Mouse (Mus musculus) gastrocnemius, postnatal 25 days (tissue): Measurements from ENCODE around the gene Elp5. TPM values are rescaled to one million over a fixed set of nuclear protein-coding genes. Genes with fewer than 3 reads are reported as not detected.
"Not testable (repeated sequence)": the region's sequence is repeated elsewhere in the genome, so short reads cannot be mapped to it uniquely, and the experiment has no call there.

Source experiments
- DNase-seq: peaks from one replicate; pipeline ENCODE4 v3.0.0; 2022
- long read RNA-seq, 2 experiments: library from polyadenylated mRNA; stranded (forward); transcript quantifications; one replicate each; pipeline ENCODE4 v2.0.0; 2021
- total RNA-seq, 2 experiments: library from RNA; stranded (reverse); gene quantifications; 1 replicate in 1 of 2; 2 replicates in 1 of 2; pipeline ENCODE4 v1.2.3; 2021

Elp5 gene
- 10 to 100 TPM; 37.0 to 44.2 TPM for total RNA-seq
- long read RNA-seq, experiment 1, transcript Elp5-203 (7 exons, 1,259 nt): major isoform, 8 of 47 reads
- long read RNA-seq, experiment 1, partial matches to known transcripts: 31 of 47 reads
- long read RNA-seq, experiment 1, other reads (novel, unspliced or antisense): 6 of 47 reads
- long read RNA-seq, experiment 2, transcript Elp5-203 (7 exons, 1,259 nt): major isoform, 5 of 37 reads
- long read RNA-seq, experiment 2, partial matches to known transcripts: 27 of 37 reads
- long read RNA-seq, experiment 2, other reads (novel, unspliced or antisense): 5 of 37 reads

GRCm38 (mm10) chr11:69982225-69982624 lies at the start of gene Elp5:
Gene Elp5 (minus strand): TSS chr11:69982517.
- no peak for DNase-seq

- no peak for DNase-seq
Measured at GRCm38 (mm10) chr11:70031321-70031670, 49.0 kb upstream of the Elp5 start.

GRCm38 (mm10) chr11:70030651-70031320 lies 48.5 kb upstream of the Elp5 start:
- DNase-seq: no peak

GRCm38 (mm10) chr11:70029829-70030550 lies 47.7 kb upstream of the Elp5 start:
- DNase-seq: no peak

- peak; percentile 82 for DNase-seq
Measured at GRCm38 (mm10) chr11:70029130-70029801, 46.9 kb upstream of the Elp5 start.

- peak; percentile 43 for DNase-seq
Measured at GRCm38 (mm10) chr11:70028401-70029129, 46.2 kb upstream of the Elp5 start.

- DNase-seq: peak; percentile 77
Measured at GRCm38 (mm10) chr11:70027397-70027796, 45.1 kb upstream of the Elp5 start.

GRCm38 (mm10) chr11:70026689-70027088 lies 44.4 kb upstream of the Elp5 start:
- peak; percentile 80 for DNase-seq

GRCm38 (mm10) chr11:70024151-70024514 lies 41.8 kb upstream of the Elp5 start:
- DNase-seq: no peak

GRCm38 (mm10) chr11:70023481-70024150 lies 41.3 kb upstream of the Elp5 start:
- DNase-seq: no peak

- DNase-seq: peak; percentile 95
Measured at GRCm38 (mm10) chr11:70021264-70022132, 39.2 kb upstream of the Elp5 start.

GRCm38 (mm10) chr11:70020731-70021263 lies 38.5 kb upstream of the Elp5 start:
- DNase-seq: peak; percentile 78

GRCm38 (mm10) chr11:70020022-70020631 lies 37.8 kb upstream of the Elp5 start:
- no peak for DNase-seq

GRCm38 (mm10) chr11:70019495-70020021 lies 37.2 kb upstream of the Elp5 start:
- no peak for DNase-seq

GRCm38 (mm10) chr11:70018131-70018990 lies 36.0 kb upstream of the Elp5 start:
- peak; percentile 40 for DNase-seq

- DNase-seq: no peak
Measured at GRCm38 (mm10) chr11:70017199-70017767, 35.0 kb upstream of the Elp5 start.

GRCm38 (mm10) chr11:70016669-70017068 lies 34.4 kb upstream of the Elp5 start, which contains the start of gene Dlg4:
Gene Dlg4 (plus strand): TSS chr11:70016942.
- DNase-seq: no peak

- not testable (repeated sequence) for DNase-seq
Measured at GRCm38 (mm10) chr11:70016177-70016576, 33.9 kb upstream of the Elp5 start.
